ENCODE assay signal across 15 mouse cellular contexts in genomic region chr8:22226361-22226760, GRCm38 (mm10). TPM values are rescaled to one million over a fixed set of nuclear protein-coding genes. Genes with fewer than 3 reads are reported as not detected.
DNase-seq lines count a peak whose midpoint lies in the region; ATAC-seq and TF ChIP-seq lines count a peak whose summit lies in the region.
"Had no signal": no experiment of that assay in that cellular context is flagged by ENCODE, and none has a peak within 500 bp of the region (broad histone marks: within the 10 kb centered on the region; RNA-seq: fewer than 3 reads in every experiment).

No protein-coding gene starts in this region.

- no peaks in the 10 kb centered on the region for H3K9me3 ChIP-seq in heart, embryonic 13.5 days
- 0 out of 2 replicates have a peak, but pooled peaks cover 5% of the 10 kb centered on the region for H3K9me3 ChIP-seq in limb, embryonic 12.5 days
- no peaks in the 10 kb centered on the region for H3K9me3 ChIP-seq in limb, embryonic 10.5 days (replicated peaks)
- no peaks in the 10 kb centered on the region for H3K9me3 ChIP-seq in stomach, postnatal 0 days (ENCODE audit: control insufficient read depth, low read length)

- ATAC-seq in heart, embryonic 13.5 days (ENCODE audit: extremely low read depth, insufficient number of reproducible peaks, low FRiP score, low TSS enrichment): no peak
- ATAC-seq in limb, embryonic 12.5 days (ENCODE audit: insufficient number of reproducible peaks, insufficient read depth, low FRiP score, low TSS enrichment, low read depth): no peak
- ATAC-seq in stomach, postnatal 0 days (ENCODE audit: low FRiP score, low TSS enrichment): peak; percentile 95

- peaks cover 14% of the 10 kb centered on the region; the same call in 1 of the 2 replicates for H3K27me3 ChIP-seq in heart, embryonic 13.5 days (replicated peaks)
- H3K27me3 ChIP-seq in limb, embryonic 12.5 days: peaks cover 26% of the 10 kb centered on the region
- H3K27me3 ChIP-seq in limb, embryonic 10.5 days (ENCODE audit: low read depth, poor library complexity, severe bottlenecking): peaks cover 28% of the 10 kb centered on the region
- peaks cover 2% of the 10 kb centered on the region; the same call in 1 of the 2 replicates for H3K27me3 ChIP-seq in stomach, postnatal 0 days (ENCODE audit: control insufficient read depth, insufficient read depth, low read length)

- H3K9ac ChIP-seq in heart, embryonic 13.5 days: peak overlapping the region; percentile 47; the same call in 1 of the 2 replicates
- no peak overlapping the region for H3K9ac ChIP-seq in limb, embryonic 12.5 days (replicated peaks)
- no peak overlapping the region for H3K9ac ChIP-seq in stomach, postnatal 0 days (ENCODE audit: low read length)

- TF ChIP-seq CTCF in stomach, postnatal 0 days (IDR thresholded peaks at IDR 0.05; ENCODE audit: low read depth): no peak

- peak overlapping the region; percentile 94 for H3K4me2 ChIP-seq in heart, embryonic 13.5 days
- H3K4me2 ChIP-seq in limb, embryonic 12.5 days: peak overlapping the region; percentile 94; the same call in 1 of the 2 replicates
- H3K4me2 ChIP-seq in stomach, postnatal 0 days (replicated peaks; ENCODE audit: low read depth): peak overlapping the region; percentile 93

- peaks cover 19% of the 10 kb centered on the region for H3K4me1 ChIP-seq in heart, embryonic 13.5 days
- H3K4me1 ChIP-seq in limb, embryonic 12.5 days (replicated peaks): no peaks in the 10 kb centered on the region
- H3K4me1 ChIP-seq in limb, embryonic 10.5 days: peaks cover 5% of the 10 kb centered on the region
- H3K4me1 ChIP-seq in stomach, postnatal 0 days (replicated peaks; ENCODE audit: control insufficient read depth, insufficient read depth): no peaks in the 10 kb centered on the region

- peak overlapping the region; percentile 57 for H3K27ac ChIP-seq in heart, embryonic 13.5 days (replicated peaks)
- H3K27ac ChIP-seq in limb, embryonic 12.5 days: no peak overlapping the region
- no peak overlapping the region for H3K27ac ChIP-seq in limb, embryonic 10.5 days
- peak overlapping the region; percentile 76 for H3K27ac ChIP-seq in stomach, postnatal 0 days (replicated peaks)

- DNase-seq in heart, postnatal 36 days: no peak
- DNase-seq in limb, embryonic 10.5 days (ENCODE audit: low spot score): no peak
- peak; percentile 25 for DNase-seq in urinary bladder, postnatal 14 days (ENCODE audit: low spot score)
- no peak for DNase-seq in urinary bladder, postnatal 10 days (ENCODE audit: low spot score)
- peak; percentile 71 for DNase-seq in stomach, postnatal 0 days (ENCODE audit: low spot score)
- no peak for DNase-seq in adrenal gland, adult 8-10 months

- intact Hi-C loops in heart, postnatal 36 days (cut with DNase I): loop anchor here (2.0 kb wide), 1 partner anchor 34 kb away; the partner anchor contains the start of gene Vps36

- H3K4me3 ChIP-seq in heart, embryonic 13.5 days: peak overlapping the region; percentile 71
- H3K4me3 ChIP-seq in limb, embryonic 12.5 days (replicated peaks): no peak overlapping the region
- no peak overlapping the region for H3K4me3 ChIP-seq in limb, embryonic 10.5 days
- H3K4me3 ChIP-seq in stomach, postnatal 0 days (ENCODE audit: low read depth, low read length): no peak overlapping the region

- peaks cover 24% of the 10 kb centered on the region for H3K36me3 ChIP-seq in heart, embryonic 13.5 days
- H3K36me3 ChIP-seq in limb, embryonic 12.5 days: peaks cover 23% of the 10 kb centered on the region
- peaks cover 18% of the 10 kb centered on the region for H3K36me3 ChIP-seq in limb, embryonic 10.5 days
- no peaks in the 10 kb centered on the region for H3K36me3 ChIP-seq in stomach, postnatal 0 days (ENCODE audit: control insufficient read depth, insufficient read depth, low read length)

- WGBS in heart, embryonic 13.5 days: 52% methylated on average over 8 of the region's 8 CpGs
- 58% methylated on average over 8 of the region's 8 CpGs for WGBS in limb, embryonic 12.5 days
- WGBS in limb, embryonic 10.5 days: 68% methylated on average over 8 of the region's 8 CpGs
- WGBS in stomach, postnatal 0 days: 34% methylated on average over 8 of the region's 8 CpGs

- no peak for TF ChIP-seq EP300 in stomach, postnatal 0 days (optimal IDR thresholded peaks at IDR 0.05)

RNA-seq across cellular contexts. Expression of gene Thsd1, which starts 0.8 kb away (rescaled TPM):
- polyA plus RNA-seq in heart, embryonic 13.5 days (2015; fragmentation: Nextera tagmentation; extraction: Ambion mirVana): 15.0 and 15.3 TPM in 2 replicates
- 1 to 10 TPM; 5.9 to 6.9 TPM for total RNA-seq in heart, postnatal 36 days (2021)
- 8.0 and 9.7 TPM in 2 replicates for polyA plus RNA-seq in limb, embryonic 12.5 days (2016; fragmentation: Nextera tagmentation; extraction: Ambion mirVana)
- 11.1 and 11.4 TPM in 2 replicates for polyA plus RNA-seq in limb, embryonic 10.5 days (2016; fragmentation: Nextera tagmentation; extraction: Ambion mirVana)
- 7.3 and 8.0 TPM in 2 replicates for polyA plus RNA-seq in stomach, postnatal 0 days (2015; fragmentation: Nextera tagmentation; extraction: Ambion mirVana)
- total RNA-seq in adrenal gland, adult 8-10 months (2022): 1 to 10 TPM; 2.5 to 3.9 (median 3.2) TPM
- total RNA-seq: MEL; monocyte, adult 5-6 weeks had no signal

RNA-seq across cellular contexts. Expression of gene Vps36, which starts 33.8 kb away (rescaled TPM):
- polyA plus RNA-seq in heart, embryonic 13.5 days (2015; fragmentation: Nextera tagmentation; extraction: Ambion mirVana): 22.6 and 23.4 TPM in 2 replicates
- 10 to 100 TPM; 23.7 to 31.2 TPM for total RNA-seq in heart, postnatal 36 days (2021)
- 34.7 and 36.6 TPM in 2 replicates for polyA plus RNA-seq in limb, embryonic 12.5 days (2016; fragmentation: Nextera tagmentation; extraction: Ambion mirVana)
- polyA plus RNA-seq in limb, embryonic 10.5 days (2016; fragmentation: Nextera tagmentation; extraction: Ambion mirVana): 37.5 and 38.6 TPM in 2 replicates
- polyA plus RNA-seq in stomach, postnatal 0 days (2015; fragmentation: Nextera tagmentation; extraction: Ambion mirVana): 29.4 and 30.8 TPM in 2 replicates
- total RNA-seq in adrenal gland, adult 8-10 months (2022): 10 to 100 TPM; 33.9 to 47.7 (median 40.9) TPM

RNA-seq across cellular contexts. Expression of gene Ckap2, which starts 40.7 kb away (rescaled TPM):
- polyA plus RNA-seq in heart, embryonic 13.5 days (2015; fragmentation: Nextera tagmentation; extraction: Ambion mirVana): 31.6 and 33.3 TPM in 2 replicates
- total RNA-seq in heart, postnatal 36 days (2021): 1 to 10 TPM in 1 of 2 experiments, under 1 TPM in 1; 0.76 to 1.1 TPM
- polyA plus RNA-seq in limb, embryonic 12.5 days (2016; fragmentation: Nextera tagmentation; extraction: Ambion mirVana): 49.4 and 50.4 TPM in 2 replicates
- 41.1 and 43.9 TPM in 2 replicates for polyA plus RNA-seq in limb, embryonic 10.5 days (2016; fragmentation: Nextera tagmentation; extraction: Ambion mirVana)
- 14.7 and 17.0 TPM in 2 replicates for polyA plus RNA-seq in stomach, postnatal 0 days (2015; fragmentation: Nextera tagmentation; extraction: Ambion mirVana)
- total RNA-seq in adrenal gland, adult 8-10 months (2022): 1 to 10 TPM; 1.4 to 5.5 (median 3.2) TPM

RNA-seq across cellular contexts. Expression of gene Tpte, which starts 56.9 kb away (rescaled TPM):
- not detected in 2 replicates for polyA plus RNA-seq in heart, embryonic 13.5 days (2015; fragmentation: Nextera tagmentation; extraction: Ambion mirVana)
- total RNA-seq in heart, postnatal 36 days (2021): not detected
- not detected in 2 replicates for polyA plus RNA-seq in limb, embryonic 12.5 days (2016; fragmentation: Nextera tagmentation; extraction: Ambion mirVana)
- polyA plus RNA-seq in limb, embryonic 10.5 days (2016; fragmentation: Nextera tagmentation; extraction: Ambion mirVana): not detected in 2 replicates
- polyA plus RNA-seq in stomach, postnatal 0 days (2015; fragmentation: Nextera tagmentation; extraction: Ambion mirVana): not detected in 2 replicates
- total RNA-seq in adrenal gland, adult 8-10 months (2022): not detected
- total RNA-seq: layer of hippocampus, adult 8-10 months; left cerebral cortex, postnatal 4 days; megakaryocyte progenitor cell, adult 5-6 weeks; MEL; monocyte, adult 5-6 weeks had no signal
- polyA plus RNA-seq: cerebellum, adult 2 months; heart, embryonic 11.5 days had no signal

Comparison
In these comparisons a context has a peak if more than half of its experiments do, and no peak if none do; other contexts are left out.
1. DNase-seq: peak in urinary bladder, postnatal 14 days (single experiment) and stomach, postnatal 0 days (single experiment); none in heart, postnatal 36 days (0 of 2), limb, embryonic 10.5 days (single experiment), urinary bladder, postnatal 10 days (single experiment) and adrenal gland, adult 8-10 months (single experiment).
2. H3K27ac ChIP-seq: peak in heart, embryonic 13.5 days (single experiment) and stomach, postnatal 0 days (single experiment); none in limb, embryonic 12.5 days (single experiment) and limb, embryonic 10.5 days (single experiment).
3. Peak in every context shown above with its lines, with median percentiles within 50 percentile points of each other: H3K4me2 ChIP-seq.